ENCODE assay signal across 20 mouse cellular contexts in the genomic region with DNA sequence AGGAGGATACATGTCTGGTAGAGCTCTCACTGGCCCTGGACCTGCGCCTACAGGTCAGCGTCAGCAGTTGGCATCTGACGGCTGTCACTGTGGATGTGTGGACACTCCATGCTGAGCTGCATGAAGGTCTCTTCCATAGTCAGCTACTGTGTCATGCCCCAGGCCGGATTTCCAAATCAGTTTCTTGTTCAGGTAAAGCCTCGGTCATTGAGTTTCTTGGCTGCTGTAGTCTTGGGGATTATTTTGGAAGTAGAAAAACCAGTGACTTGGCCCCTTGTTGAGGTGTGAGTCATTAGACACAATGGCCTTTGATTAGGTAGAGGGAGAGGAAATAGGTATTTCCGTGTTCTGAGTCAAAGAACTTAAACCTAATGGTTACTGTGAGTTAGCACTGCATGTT.
"Had no signal": no experiment of that assay in that cellular context is flagged by ENCODE, and none has a peak within 500 bp of the region (broad histone marks: within the 10 kb centered on the region; RNA-seq: fewer than 3 reads in every experiment).

No protein-coding gene starts in this region.

- DNase-seq: liver, postnatal 0 days; lung, embryonic 14.5 days; lung, postnatal 10 days; lung, postnatal 4 days; midbrain, embryonic 14.5 days; retina, postnatal 1 day; right cerebral cortex, adult 18-20 months; right cerebral cortex, postnatal 25 days; right cerebral cortex, postnatal 4 days; spleen, adult 18-20 months; thymus, adult 18-20 months; thymus, postnatal 14 days; thymus, postnatal 36 days had no signal

- H3K27ac ChIP-seq: liver, embryonic 15.5 days; midbrain, embryonic 10.5 days; midbrain, embryonic 12.5 days; neural tube, embryonic 13.5 days; neural tube, embryonic 15.5 days had no signal

- H3K27me3 ChIP-seq: liver, embryonic 15.5 days; midbrain, embryonic 12.5 days; neural tube, embryonic 15.5 days had no signal

- ATAC-seq: liver, postnatal 0 days; midbrain, embryonic 16.5 days had no signal

- H3K9me3 ChIP-seq: liver, embryonic 15.5 days; midbrain, embryonic 10.5 days; midbrain, embryonic 12.5 days; neural tube, embryonic 13.5 days; neural tube, embryonic 15.5 days had no signal

- H3K9ac ChIP-seq: liver, embryonic 15.5 days; liver, postnatal 0 days; lung, embryonic 14.5 days; midbrain, embryonic 12.5 days; neural tube, embryonic 13.5 days; neural tube, embryonic 15.5 days had no signal

- H3K4me2 ChIP-seq: liver, embryonic 15.5 days; lung, embryonic 14.5 days; midbrain, embryonic 12.5 days; neural tube, embryonic 13.5 days; neural tube, embryonic 15.5 days had no signal

- H3K4me3 ChIP-seq: liver, embryonic 15.5 days; midbrain, embryonic 10.5 days; midbrain, embryonic 12.5 days; myocyte; neural tube, embryonic 13.5 days; neural tube, embryonic 15.5 days had no signal
